Mouse (Mus musculus): ENCODE results near the gene Tnfsfm13.
"Not testable (repeated sequence)": the region's sequence is repeated elsewhere in the genome, so short reads cannot be mapped to it uniquely, and the experiment has no call there.

Tnfsfm13 gene

GRCm38 (mm10) chr11:69695361-69696181 lies at the start of gene Tnfsfm13, which contains the start of gene Tnfsf12:
Tnfsfm13 (minus strand) TSS chr11:69696098.
Tnfsf12 (minus strand) TSS chr11:69695849.
- DNase-seq (ENCODE audit: low read depth, low spot score) = no peak

- DNase-seq (ENCODE audit: low read depth, low spot score) = not testable (repeated sequence)
These were observed 35.5 kb upstream of the Tnfsfm13 start for GRCm38 (mm10) chr11:69731408-69731807.

GRCm38 (mm10) chr11:69729063-69729462 lies 33.2 kb upstream of the Tnfsfm13 start:
- DNase-seq (ENCODE audit: low read depth, low spot score) = peak; percentile 9

- DNase-seq (ENCODE audit: low read depth, low spot score) = no peak
These were observed 30.1 kb upstream of the Tnfsfm13 start for GRCm38 (mm10) chr11:69725951-69726350.

- DNase-seq (ENCODE audit: low read depth, low spot score) = no peak
These were observed 27.2 kb upstream of the Tnfsfm13 start for GRCm38 (mm10) chr11:69723074-69723473.

GRCm38 (mm10) chr11:69720852-69721251 lies 25.0 kb upstream of the Tnfsfm13 start:
- DNase-seq (ENCODE audit: low read depth, low spot score) = no peak

GRCm38 (mm10) chr11:69719423-69719822 lies 23.5 kb upstream of the Tnfsfm13 start:
- DNase-seq (ENCODE audit: low read depth, low spot score) = no peak

- no peak for DNase-seq (ENCODE audit: low read depth, low spot score)
These were observed 22.8 kb upstream of the Tnfsfm13 start for GRCm38 (mm10) chr11:69718661-69719060.

GRCm38 (mm10) chr11:69716953-69717352 lies 21.1 kb upstream of the Tnfsfm13 start:
- no peak for DNase-seq (ENCODE audit: low read depth, low spot score)

- no peak for DNase-seq (ENCODE audit: low read depth, low spot score)
These were observed 20.0 kb upstream of the Tnfsfm13 start for GRCm38 (mm10) chr11:69715929-69716328.

- no peak for DNase-seq (ENCODE audit: low read depth, low spot score)
These were observed 19.6 kb upstream of the Tnfsfm13 start for GRCm38 (mm10) chr11:69715482-69715881.

GRCm38 (mm10) chr11:69714636-69715329 lies 18.9 kb upstream of the Tnfsfm13 start:
- no peak for DNase-seq (ENCODE audit: low read depth, low spot score)

- DNase-seq (ENCODE audit: low read depth, low spot score) = no peak
These were observed 17.2 kb upstream of the Tnfsfm13 start for GRCm38 (mm10) chr11:69712954-69713672.

- no peak for DNase-seq (ENCODE audit: low read depth, low spot score)
These were observed 15.2 kb upstream of the Tnfsfm13 start for GRCm38 (mm10) chr11:69711082-69711481.

- DNase-seq (ENCODE audit: low read depth, low spot score) = no peak
These were observed 14.6 kb upstream of the Tnfsfm13 start for GRCm38 (mm10) chr11:69710470-69710869.

- DNase-seq (ENCODE audit: low read depth, low spot score) = no peak
These were observed 13.9 kb upstream of the Tnfsfm13 start for GRCm38 (mm10) chr11:69709554-69710446.

GRCm38 (mm10) chr11:69708614-69709265 lies 12.8 kb upstream of the Tnfsfm13 start:
- DNase-seq (ENCODE audit: low read depth, low spot score) = no peak

GRCm38 (mm10) chr11:69707873-69708381 lies 12.0 kb upstream of the Tnfsfm13 start:
- DNase-seq (ENCODE audit: low read depth, low spot score) = no peak

GRCm38 (mm10) chr11:69707480-69707847 lies 11.6 kb upstream of the Tnfsfm13 start:
- DNase-seq (ENCODE audit: low read depth, low spot score) = no peak

- no peak for DNase-seq (ENCODE audit: low read depth, low spot score)
These were observed 11.0 kb upstream of the Tnfsfm13 start for GRCm38 (mm10) chr11:69706775-69707479.
